Comparison of ENCODE assay signal across 19 mouse cellular contexts in genomic region chr1:98714307-98714706, GRCm38 (mm10).
"Had no signal": no experiment of that assay in that cellular context is flagged by ENCODE, and none has a peak within 500 bp of the region (broad histone marks: within the 10 kb centered on the region; RNA-seq: fewer than 3 reads in every experiment).

No protein-coding gene starts in this region.

- ATAC-seq: midbrain, embryonic 13.5 days; midbrain, embryonic 16.5 days had no signal

- H3K4me1 ChIP-seq: midbrain, embryonic 10.5 days; midbrain, embryonic 13.5 days; neural tube, embryonic 13.5 days; neural tube, embryonic 15.5 days had no signal

- H3K27me3 ChIP-seq: midbrain, embryonic 13.5 days; neural tube, embryonic 13.5 days; neural tube, embryonic 15.5 days had no signal

- H3K9ac ChIP-seq: liver, embryonic 14.5 days; lung, embryonic 14.5 days; midbrain, embryonic 13.5 days; neural tube, embryonic 13.5 days; neural tube, embryonic 15.5 days had no signal

- H3K27ac ChIP-seq: liver, embryonic 14.5 days; midbrain, embryonic 10.5 days; midbrain, embryonic 13.5 days; neural tube, embryonic 13.5 days; neural tube, embryonic 15.5 days had no signal

- H3K36me3 ChIP-seq: midbrain, embryonic 10.5 days; midbrain, embryonic 13.5 days; neural tube, embryonic 13.5 days; neural tube, embryonic 15.5 days had no signal

- H3K4me3 ChIP-seq: midbrain, embryonic 10.5 days; midbrain, embryonic 13.5 days; myocyte; neural tube, embryonic 13.5 days; neural tube, embryonic 15.5 days had no signal

- DNase-seq: lung, adult 18-20 months; lung, embryonic 14.5 days; lung, postnatal 10 days; lung, postnatal 4 days; retina, postnatal 1 day; right cerebral cortex, adult 18-20 months; right cerebral cortex, postnatal 25 days; right cerebral cortex, postnatal 4 days; spleen, adult 18-20 months; thymus, adult 18-20 months; thymus, postnatal 14 days; thymus, postnatal 36 days had no signal

- H3K9me3 ChIP-seq: midbrain, embryonic 10.5 days; midbrain, embryonic 13.5 days; neural tube, embryonic 13.5 days; neural tube, embryonic 15.5 days had no signal

- H3K4me2 ChIP-seq: lung, embryonic 14.5 days; midbrain, embryonic 13.5 days; neural tube, embryonic 13.5 days; neural tube, embryonic 15.5 days had no signal
